Mouse (Mus musculus) G1E (cell line): ENCODE measurements at regions not wholly inside any gene's neighbourhood (a gene's known extent, or its start where the extent isn't known, plus 50 kb on each side); places are given as distances from the start of the nearest gene placed in this dataset.

ENCODE experiments used
- CTCF ChIP-seq: IDR thresholded peaks from 2 replicates; pipeline ENCODE4 v1.5.1; 2012; ENCODE audit warnings: low read depth, low read length, inconsistent platforms, mixed read lengths
- GATA1 ChIP-seq: IDR thresholded peaks from 2 replicates; pipeline ENCODE4 v1.6.1; 2012; ENCODE audit warnings: borderline replicate concordance, low read length, inconsistent platforms, mixed read lengths
- GATA2 ChIP-seq: IDR thresholded peaks from 2 replicates; pipeline ENCODE4 v1.6.1; 2012; ENCODE audit warnings: low read depth, low read length, inconsistent platforms, borderline replicate concordance
- POLR2AphosphoS5 ChIP-seq: IDR thresholded peaks from 2 replicates; pipeline ENCODE4 v1.6.1; 2012; ENCODE audit warnings: low read depth, low read length, inconsistent platforms; ENCODE audit not compliant: insufficient replicate concordance
- TAL1 ChIP-seq: conservative IDR thresholded peaks from 2 replicates; pipeline ENCODE4 v1.6.1; 2012; ENCODE audit warnings: low read depth, low read length, inconsistent platforms, mixed read lengths

DNA sequence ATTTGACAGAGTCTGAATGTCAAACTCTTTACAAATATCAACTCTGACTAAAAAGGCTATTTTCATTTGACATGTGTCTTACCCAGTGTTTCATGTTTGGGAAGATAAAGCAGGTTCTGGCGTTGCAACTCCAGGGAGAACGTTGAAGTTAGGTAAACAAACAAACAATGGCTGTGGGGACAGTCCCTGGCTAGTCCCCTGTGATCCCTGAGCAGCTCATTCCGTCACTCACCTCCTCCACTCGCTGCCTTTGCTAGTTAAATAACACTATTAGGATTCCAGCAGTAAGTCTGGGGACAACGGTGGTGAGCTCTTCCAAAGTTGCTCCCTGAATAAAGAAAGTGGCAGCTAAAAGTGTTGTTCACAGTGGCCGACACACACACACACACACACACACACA lies 227.8 kb upstream of the Prox1 start:
- TF ChIP-seq TAL1 (no peak), GATA1 (no peak), POLR2AphosphoS5 (no peak), CTCF (no peak), GATA2 (no peak)
